Mouse (Mus musculus): ENCODE measurements around the gene Scai.

GRCm38 (mm10) chr2:39183587-39183986 lies 6.9 kb downstream of the Scai start:
- no peak for TF ChIP-seq CTCF (IDR thresholded peaks at IDR 0.05; ENCODE audit: low read depth, low read length)
- TF ChIP-seq POLR2A (IDR thresholded peaks at IDR 0.05; ENCODE audit: borderline replicate concordance, low read depth, low read length): no peak
